Mouse (Mus musculus) kidney, postnatal 0 days (tissue): ENCODE data around the gene Gpr179. TPM values are rescaled to one million over a fixed set of nuclear protein-coding genes. Genes with fewer than 3 reads are reported as not detected.
"Not testable (repeated sequence)": the region's sequence is repeated elsewhere in the genome, so short reads cannot be mapped to it uniquely, and the experiment has no call there.

ENCODE experiments used
- ATAC-seq: fragments of 200-750 bp; cut with Nextera tagmentation; replicated peaks from 2 replicates; pipeline ENCODE4 v1.8.0; 2017; ENCODE audit warnings: low read depth, moderate number of reproducible peaks, moderate TSS enrichment, moderate library complexity; ENCODE audit not compliant: low FRiP score
- DNase-seq: peaks from one replicate; pipeline ENCODE4 v3.0.0-alpha.2; 2016; ENCODE audit warnings: low spot score
- H3K27ac ChIP-seq: fragments of 300-500 bp; sonication (generic); 2 replicates; pipeline ENCODE4 v1.5.1; 2014; ENCODE audit warnings: mild to moderate bottlenecking
- H3K27me3 ChIP-seq: fragments of 300-500 bp; sonication (generic); 2 replicates; pipeline ENCODE4 v1.6.1; 2014; ENCODE audit warnings: low read length, mixed read lengths; ENCODE audit not compliant: insufficient read depth
- H3K36me3 ChIP-seq: fragments of 300-500 bp; sonication (generic); 2 replicates; pipeline ENCODE4 v1.6.1; 2014; ENCODE audit warnings: low read length, mixed read lengths; ENCODE audit not compliant: insufficient read depth
- H3K4me1 ChIP-seq: fragments of 300-500 bp; sonication (generic); replicated peaks from 2 replicates; pipeline ENCODE4 v1.6.1; 2014; ENCODE audit warnings: antibody characterized with exemption, low read length, mixed read lengths; ENCODE audit not compliant: insufficient read depth
- H3K4me2 ChIP-seq: fragments of 300-500 bp; sonication (generic); 2 replicates; pipeline ENCODE4 v1.6.1; 2014; ENCODE audit warnings: mild to moderate bottlenecking, low read length, moderate library complexity, mixed read lengths
- H3K4me3 ChIP-seq: fragments of 300-500 bp; sonication (generic); replicated peaks from 2 replicates; pipeline ENCODE4 v1.5.1; 2014; ENCODE audit warnings: low read depth, low read length
- H3K9ac ChIP-seq: fragments of 300-500 bp; sonication (generic); 2 replicates; pipeline ENCODE4 v1.6.1; 2014; ENCODE audit warnings: low read depth, low read length
- H3K9me3 ChIP-seq: fragments of 300-500 bp; sonication (generic); replicated peaks from 2 replicates; pipeline ENCODE4 v1.6.1; 2016; ENCODE audit warnings: low read length, inconsistent platforms, mixed read lengths
- CTCF ChIP-seq: IDR thresholded peaks from 2 replicates; pipeline ENCODE4 v1.5.1; 2016; ENCODE audit warnings: antibody characterized with exemption, low read depth, mild to moderate bottlenecking, moderate library complexity
- whole genome bisulfite sequencing: fragments of 180-500 bp; shearing (Covaris S2); extraction: QIAGEN DNeasy Blood & Tissue Kit; methylation state at CpG from one replicate; pipeline ENCODE4 v1.1.7; 2014; 5-methylcytosine and 5-hydroxymethylcytosine counted together
- polyA plus RNA-seq: library from polyadenylated mRNA; unstranded; fragments of >200 nt; fragmentation: Nextera tagmentation; extraction: Ambion mirVana; gene quantifications from 2 replicates; pipeline ENCODE4 v1.2.1, GENCODE M21; 2015

The Gpr179 gene
- polyA plus RNA-seq, 1 experiment from 2014 or later, result 0.05 TPM

- peak within 1 kb of the TSS; percentile 96 for H3K9ac ChIP-seq
- peak within 1 kb of the TSS; percentile 88 for H3K27ac ChIP-seq
- no peak for TF ChIP-seq CTCF
- under 1% methylated on average over 37 of the region's 81 CpGs for WGBS
- peak within 1 kb of the TSS; percentile 94 for H3K4me3 ChIP-seq
- peak within 1 kb of the TSS; percentile 93 for H3K4me2 ChIP-seq
- DNase-seq, result peak; percentile 96
- H3K27me3 ChIP-seq, result no peaks in the 10 kb centered on the region
- H3K4me1 ChIP-seq, result peaks cover 19% of the 10 kb centered on the region; the same call in 1 of the 2 replicates
- no peaks in the 10 kb centered on the region for H3K36me3 ChIP-seq
- no peaks in the 10 kb centered on the region for H3K9me3 ChIP-seq
- ATAC-seq, result peak; percentile 96
These were observed 10.2 kb upstream of the Gpr179 start, which contains the start of gene Socs7 for GRCm38 (mm10) chr11:97361948-97362648. Socs7 (plus strand) TSS chr11:97362551.

- H3K4me2 ChIP-seq, H3K9ac ChIP-seq, H3K27ac ChIP-seq, H3K4me3 ChIP-seq, H3K36me3 ChIP-seq, H3K4me1 ChIP-seq, H3K27me3 ChIP-seq, ATAC-seq, H3K9me3 ChIP-seq: not testable (repeated sequence)
- 12% methylated on average over 4 of the region's 6 CpGs for WGBS
- DNase-seq, result peak; percentile 77
- TF ChIP-seq CTCF, result peak; percentile 80
These were observed 5.8 kb upstream of the Gpr179 start for GRCm38 (mm10) chr11:97357663-97358062.

GRCm38 (mm10) chr11:97355247-97355646 lies 3.4 kb upstream of the Gpr179 start:
- TF ChIP-seq CTCF, result no peak
- no peak overlapping the region for H3K4me2 ChIP-seq
- DNase-seq, result no peak

GRCm38 (mm10) chr11:97354646-97355045 lies 2.8 kb upstream of the Gpr179 start:
- ATAC-seq, result no peak
- Histone ChIP-seq H3K4me2 (no peak overlapping the region), H3K36me3 (no peaks in the 10 kb centered on the region), H3K4me1 (peaks cover 10% of the 10 kb centered on the region; the same call in 1 of the 2 replicates), H3K4me3 (no peak overlapping the region), H3K27me3 (no peaks in the 10 kb centered on the region), H3K27ac (no peak overlapping the region), H3K9ac (no peak overlapping the region), H3K9me3 (no peaks in the 10 kb centered on the region)
- no peak for TF ChIP-seq CTCF
- WGBS, result 79% methylated on average over 2 of the region's 2 CpGs
- DNase-seq, result no peak

More at GRCm38 (mm10) chr11:97355247-97355646, 3.4 kb upstream of the Gpr179 start:
- WGBS, result 73% methylated on average over 7 of the region's 7 CpGs
- no peak overlapping the region for H3K9ac ChIP-seq
- H3K36me3 ChIP-seq, result no peaks in the 10 kb centered on the region
- no peaks in the 10 kb centered on the region for H3K9me3 ChIP-seq
- ATAC-seq, result no peak
- H3K4me3 ChIP-seq, result no peak overlapping the region
- no peak overlapping the region for H3K27ac ChIP-seq
- peaks cover 7% of the 10 kb centered on the region; the same call in 1 of the 2 replicates for H3K4me1 ChIP-seq
- H3K27me3 ChIP-seq, result no peaks in the 10 kb centered on the region

GRCm38 (mm10) chr11:97352935-97353597 lies 1.2 kb upstream of the Gpr179 start:
- Histone ChIP-seq H3K4me3 (no peak overlapping the region), H3K9ac (no peak overlapping the region), H3K36me3 (no peaks in the 10 kb centered on the region), H3K4me2 (no peak overlapping the region), H3K27ac (no peak overlapping the region), H3K27me3 (no peaks in the 10 kb centered on the region), H3K9me3 (no peaks in the 10 kb centered on the region), H3K4me1 (peaks cover 10% of the 10 kb centered on the region; the same call in 1 of the 2 replicates)
- ATAC-seq (no peak), DNase-seq (no peak)
- no peak for TF ChIP-seq CTCF
- 49% methylated on average over 4 of the region's 4 CpGs for WGBS

- no peak overlapping the region for H3K4me2 ChIP-seq
- DNase-seq (peak; percentile 88), ATAC-seq (peak; percentile 83)
- H3K4me1 ChIP-seq, result peaks cover 10% of the 10 kb centered on the region; the same call in 1 of the 2 replicates
- H3K27me3 ChIP-seq, result no peaks in the 10 kb centered on the region
- H3K4me3 ChIP-seq, result no peak overlapping the region
- no peaks in the 10 kb centered on the region for H3K36me3 ChIP-seq
- peak overlapping the region; percentile 82 for H3K27ac ChIP-seq
- H3K9me3 ChIP-seq, result no peaks in the 10 kb centered on the region
- 20% methylated on average over 2 of the region's 2 CpGs for WGBS
- no peak overlapping the region for H3K9ac ChIP-seq
- TF ChIP-seq CTCF, result no peak
These were observed 1.8 kb downstream of the Gpr179 start for GRCm38 (mm10) chr11:97350035-97350434.
